Mouse (Mus musculus) cerebellum, adult 9-10 months (tissue): Measurements from ENCODE around the gene Dhrs7c.

Source experiments
- DNase-seq: peaks from one replicate; pipeline ENCODE4 v3.0.0; 2022

The Dhrs7c gene

GRCm38 (mm10) chr11:67851770-67852169, 53.8 kb downstream of the Dhrs7c start:
- DNase-seq, result no peak

GRCm38 (mm10) chr11:67853996-67854395, 56.0 kb downstream of the Dhrs7c start:
- DNase-seq, result no peak

- peak; percentile 10 for DNase-seq
These were observed 57.0 kb downstream of the Dhrs7c start for GRCm38 (mm10) chr11:67855035-67855434.

DNA sequence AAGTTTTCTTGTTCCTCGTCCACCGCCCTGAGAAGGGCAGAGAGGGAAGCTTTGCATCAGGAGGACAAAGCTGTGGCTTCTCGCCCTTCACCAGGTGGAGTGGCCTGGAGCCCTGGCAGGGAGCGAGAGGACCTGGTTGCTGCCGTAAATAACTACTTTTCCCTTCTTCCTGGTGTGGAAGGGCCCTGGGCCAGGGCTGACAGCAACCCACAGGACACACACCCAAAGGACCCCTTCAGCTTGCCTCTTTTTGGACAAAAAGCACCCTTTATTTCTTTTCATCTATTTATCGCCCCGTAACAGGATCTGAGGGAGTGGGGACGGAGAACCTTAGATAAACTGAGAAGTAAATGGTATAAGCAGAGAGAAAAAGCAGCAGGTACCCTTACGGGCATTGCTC, 60.5 kb downstream of the Dhrs7c start:
- no peak for DNase-seq

DNA sequence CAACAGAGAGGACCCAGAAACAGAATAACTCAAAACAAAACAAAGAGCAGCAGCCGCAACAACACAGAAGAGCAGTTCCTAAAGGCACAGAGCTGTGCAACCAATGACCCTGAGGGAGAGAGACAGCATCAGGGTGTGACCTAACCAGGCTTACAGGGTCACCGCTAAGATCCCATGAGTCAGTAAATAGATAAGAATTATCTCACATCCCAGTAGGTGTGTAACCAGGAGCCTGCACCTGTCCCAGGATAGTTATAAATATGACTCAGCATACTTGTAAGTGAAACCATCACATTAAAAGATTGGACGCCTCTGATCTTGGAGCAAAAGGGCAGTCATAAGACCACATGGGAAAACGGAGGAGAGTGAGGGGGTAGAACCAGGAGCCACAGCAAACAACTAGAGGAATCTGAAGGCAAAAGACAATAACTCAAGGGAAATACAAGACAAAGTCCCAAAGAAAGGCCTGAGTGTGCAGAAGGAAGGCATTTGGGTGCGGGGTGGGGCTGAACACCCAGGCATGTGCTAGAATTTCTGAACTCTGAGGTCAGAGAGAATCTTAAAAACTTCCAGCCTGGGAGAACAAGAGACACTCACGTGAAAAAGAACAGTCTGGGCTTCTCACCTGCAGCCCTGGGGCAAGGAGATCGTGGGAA, 62.9 kb downstream of the Dhrs7c start:
- no peak for DNase-seq

- DNase-seq, result no peak
These were observed 63.4 kb downstream of the Dhrs7c start for GRCm38 (mm10) chr11:67861399-67861838.

GRCm38 (mm10) chr11:67865100-67865499, 67.1 kb downstream of the Dhrs7c start:
- DNase-seq, result no peak
